Mouse (Mus musculus): ENCODE measurements around the gene Med16. TPM values are rescaled to one million over a fixed set of nuclear protein-coding genes. Genes with fewer than 3 reads are reported as not detected.
A peak's percentile ranks its signal among the peaks of the same experiment; 100 is the strongest.

Gene Med16
- polyA plus RNA-seq, 1 experiment from 2014 or later, result 45.7 TPM

DNA sequence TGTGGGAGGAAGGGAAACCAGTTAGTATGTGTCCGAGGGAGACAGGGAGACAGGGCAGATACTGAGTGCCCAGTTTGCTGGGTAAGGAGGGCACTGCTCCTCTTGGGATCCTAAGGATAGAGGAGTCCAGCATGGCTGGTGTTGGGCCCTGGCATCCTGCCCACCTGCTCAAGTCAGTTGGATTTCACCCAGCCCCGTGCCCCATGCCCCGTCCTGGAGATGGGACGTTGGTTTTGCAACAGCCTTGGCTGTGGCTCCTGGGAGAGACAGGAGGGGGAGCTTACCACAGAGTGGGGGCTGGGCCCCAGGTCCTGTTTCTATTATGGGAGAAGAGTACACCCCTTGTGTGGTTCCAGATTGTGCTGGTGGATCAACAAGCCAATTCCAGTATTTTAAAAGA is 24.3 kb downstream of the Med16 start:
- no peak overlapping the region for H3K4me3 ChIP-seq (ENCODE audit: low read depth, low read length)
- DNase-seq (ENCODE audit: low spot score, missing footprints) (no peak), ATAC-seq (ENCODE audit: low FRiP score) (no peak)
- H3K4me2 ChIP-seq, result no peak overlapping the region
- H3K27ac ChIP-seq (ENCODE audit: low read depth, low read length), result no peak overlapping the region
- no peaks in the 10 kb centered on the region for H3K9me3 ChIP-seq (ENCODE audit: control insufficient read depth, low read length)
- H3K36me3 ChIP-seq (ENCODE audit: control insufficient read depth, insufficient read depth, low read length), result no peaks in the 10 kb centered on the region
- 69% methylated on average over 4 of the region's 4 CpGs for WGBS
- H3K9ac ChIP-seq (ENCODE audit: low read length), result no peak overlapping the region
- H3K4me1 ChIP-seq (ENCODE audit: control insufficient read depth, insufficient read depth, low read length), result peaks cover 4% of the 10 kb centered on the region; the same call in 1 of the 2 replicates
- H3K27me3 ChIP-seq (ENCODE audit: control insufficient read depth, insufficient read depth, low read length), result peaks cover 19% of the 10 kb centered on the region

DNA sequence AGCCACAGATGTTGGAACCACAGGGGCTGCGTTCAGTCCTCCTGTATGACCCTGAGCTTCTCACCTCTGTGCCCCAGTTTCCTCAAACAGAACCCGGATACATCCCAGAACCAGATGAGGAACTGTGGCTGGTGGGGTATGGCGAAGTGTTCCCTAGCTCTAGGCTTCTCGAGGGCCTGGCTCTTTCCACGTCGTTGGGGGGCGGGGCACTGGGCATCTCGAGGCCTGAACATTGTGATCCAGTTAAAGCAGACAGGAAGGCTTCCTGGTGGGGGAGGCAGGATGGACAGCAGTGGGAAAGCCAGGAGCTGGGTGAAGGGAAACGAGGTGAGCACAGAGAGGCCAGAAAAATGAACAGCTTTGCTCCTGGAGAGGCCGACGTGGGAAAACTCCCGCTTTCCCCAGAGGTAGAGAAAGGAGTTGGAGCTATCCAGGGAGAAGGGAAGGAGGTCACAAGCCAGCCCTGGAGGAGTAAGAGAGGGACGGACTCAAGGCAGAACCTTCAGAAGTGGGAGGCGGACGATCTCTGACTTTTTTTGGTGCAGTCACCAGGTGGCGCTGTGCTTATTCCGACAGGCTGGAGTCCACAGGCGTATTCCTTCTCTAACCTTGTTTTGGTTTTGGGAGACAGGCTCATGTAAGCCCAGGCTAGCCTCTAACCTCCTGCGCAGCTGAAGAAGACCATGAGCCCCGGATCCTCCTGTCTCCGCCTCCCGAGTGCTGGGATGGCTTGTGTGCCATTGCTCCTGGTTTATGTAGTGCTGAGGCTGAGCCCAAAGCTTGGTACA is 25.2 kb downstream of the Med16 start:
- peaks cover 4% of the 10 kb centered on the region; the same call in 1 of the 2 replicates for H3K4me1 ChIP-seq (ENCODE audit: control insufficient read depth, insufficient read depth, low read length)
- ATAC-seq (ENCODE audit: low FRiP score) (peak; percentile 47), DNase-seq (ENCODE audit: low spot score, missing footprints) (peak; percentile 98)
- no peak overlapping the region for H3K27ac ChIP-seq (ENCODE audit: low read depth, low read length)
- 15% methylated on average over 22 of the region's 22 CpGs for WGBS
- no peaks in the 10 kb centered on the region for H3K9me3 ChIP-seq (ENCODE audit: control insufficient read depth, low read length)
- no peak overlapping the region for H3K4me3 ChIP-seq (ENCODE audit: low read depth, low read length)
- no peaks in the 10 kb centered on the region for H3K36me3 ChIP-seq (ENCODE audit: control insufficient read depth, insufficient read depth, low read length)
- H3K9ac ChIP-seq (ENCODE audit: low read length), result no peak overlapping the region
- no peak overlapping the region for H3K4me2 ChIP-seq
- peaks cover 19% of the 10 kb centered on the region for H3K27me3 ChIP-seq (ENCODE audit: control insufficient read depth, insufficient read depth, low read length)

DNA sequence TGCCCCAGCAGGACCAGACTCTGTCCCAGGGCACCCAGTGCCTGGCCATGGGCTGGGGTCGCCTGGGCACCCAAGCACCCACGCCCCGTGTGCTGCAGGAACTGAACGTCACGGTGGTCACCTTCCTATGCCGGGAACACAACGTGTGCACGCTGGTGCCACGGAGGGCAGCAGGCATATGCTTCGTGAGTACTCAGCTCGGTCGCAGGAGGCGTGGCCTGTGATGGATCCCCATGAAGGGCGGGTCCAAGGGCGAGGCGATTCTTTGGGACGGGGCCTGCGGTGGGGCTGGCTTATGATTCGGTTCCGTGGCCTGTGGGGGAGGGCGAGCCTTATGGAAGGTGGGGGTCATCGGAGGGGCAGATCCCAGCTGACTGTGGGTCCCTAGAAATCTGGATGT is 26.7 kb downstream of the Med16 start:
- Histone ChIP-seq H3K9ac (ENCODE audit: low read length) (0 out of 2 replicates have a peak overlapping the region, but pooled peaks have one; percentile 34), H3K27me3 (ENCODE audit: control insufficient read depth, insufficient read depth, low read length) (peaks cover 19% of the 10 kb centered on the region), H3K4me1 (ENCODE audit: control insufficient read depth, insufficient read depth, low read length) (peaks cover 4% of the 10 kb centered on the region; the same call in 1 of the 2 replicates), H3K9me3 (ENCODE audit: control insufficient read depth, low read length) (no peaks in the 10 kb centered on the region), H3K4me2 (peak overlapping the region; percentile 15; the same call in 1 of the 2 replicates), H3K36me3 (ENCODE audit: control insufficient read depth, insufficient read depth, low read length) (no peaks in the 10 kb centered on the region), H3K4me3 (ENCODE audit: low read depth, low read length) (0 out of 2 replicates have a peak overlapping the region, but pooled peaks have one; percentile 5), H3K27ac (ENCODE audit: low read depth, low read length) (no peak overlapping the region)
- ATAC-seq (ENCODE audit: low FRiP score), result peak; percentile 49; the same call in 1 of the 2 replicates
- 6% methylated on average over 22 of the region's 22 CpGs for WGBS
- DNase-seq (ENCODE audit: low spot score, missing footprints), result no peak

- H3K36me3 ChIP-seq (ENCODE audit: control insufficient read depth, insufficient read depth, low read length), result no peaks in the 10 kb centered on the region
- H3K9me3 ChIP-seq (ENCODE audit: control insufficient read depth, low read length), result no peaks in the 10 kb centered on the region
- H3K9ac ChIP-seq (ENCODE audit: low read length), result no peak overlapping the region
- WGBS, result 20% methylated on average over 9 of the region's 9 CpGs
- no peak overlapping the region for H3K27ac ChIP-seq (ENCODE audit: low read depth, low read length)
- no peak overlapping the region for H3K4me3 ChIP-seq (ENCODE audit: low read depth, low read length)
- no peak for ATAC-seq (ENCODE audit: low FRiP score)
- H3K4me1 ChIP-seq (ENCODE audit: control insufficient read depth, insufficient read depth, low read length), result peaks cover 4% of the 10 kb centered on the region; the same call in 1 of the 2 replicates
- peaks cover 19% of the 10 kb centered on the region for H3K27me3 ChIP-seq (ENCODE audit: control insufficient read depth, insufficient read depth, low read length)
- no peak overlapping the region for H3K4me2 ChIP-seq
- no peak for DNase-seq (ENCODE audit: low spot score, missing footprints)
Observed at GRCm38 (mm10) chr10:79880721-79881120, 28.0 kb downstream of the Med16 start.

DNA sequence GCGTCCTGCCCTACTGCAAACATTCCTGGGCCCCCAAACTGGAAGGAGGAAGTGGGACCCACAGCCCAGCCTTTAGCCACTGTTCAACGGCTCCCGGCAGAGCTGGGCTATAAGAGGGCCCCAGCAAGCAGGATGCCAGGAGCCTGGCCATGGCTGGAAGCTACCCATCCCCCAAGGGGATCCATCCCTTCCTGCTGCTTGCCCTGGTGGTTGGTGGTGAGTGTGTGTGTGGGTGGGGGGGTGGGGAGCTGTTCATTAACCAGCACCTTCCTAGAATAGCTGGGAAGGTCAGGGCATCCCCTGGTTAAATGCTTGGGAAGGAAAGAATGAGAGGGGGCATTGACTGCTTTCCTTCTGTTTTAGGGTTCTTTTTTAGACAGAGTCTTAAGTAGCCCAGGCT is 29.2 kb downstream of the Med16 start:
- ATAC-seq (ENCODE audit: low FRiP score), result no peak
- Histone ChIP-seq H3K27ac (ENCODE audit: low read depth, low read length) (no peak overlapping the region), H3K9ac (ENCODE audit: low read length) (no peak overlapping the region), H3K4me3 (ENCODE audit: low read depth, low read length) (no peak overlapping the region), H3K4me1 (ENCODE audit: control insufficient read depth, insufficient read depth, low read length) (peaks cover 11% of the 10 kb centered on the region), H3K9me3 (ENCODE audit: control insufficient read depth, low read length) (no peaks in the 10 kb centered on the region), H3K36me3 (ENCODE audit: control insufficient read depth, insufficient read depth, low read length) (no peaks in the 10 kb centered on the region), H3K4me2 (no peak overlapping the region), H3K27me3 (ENCODE audit: control insufficient read depth, insufficient read depth, low read length) (peaks cover 19% of the 10 kb centered on the region)
- WGBS, result 48% methylated on average over 3 of the region's 3 CpGs
- DNase-seq (ENCODE audit: low spot score, missing footprints), result no peak

DNA sequence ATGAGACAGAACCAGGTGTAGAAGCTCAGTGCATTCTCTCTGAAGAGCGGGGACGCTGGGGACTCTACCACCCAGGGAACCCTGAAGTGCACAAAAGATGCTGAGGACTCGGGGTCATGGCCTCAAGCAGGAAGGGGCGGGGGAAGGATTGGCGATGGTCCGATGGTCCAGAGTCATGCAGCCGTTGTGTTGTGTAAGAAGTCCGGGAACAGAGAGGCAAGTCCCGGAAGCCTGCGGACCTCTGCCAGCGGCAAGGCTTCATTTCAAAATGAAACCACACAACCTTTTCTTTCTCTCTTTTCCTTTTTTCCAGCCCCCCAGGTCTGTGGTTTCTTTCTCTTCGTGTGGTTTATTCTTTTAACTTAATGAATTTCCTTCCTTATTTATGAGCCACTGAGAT is 31.0 kb downstream of the Med16 start:
- H3K4me2 ChIP-seq, result no peak overlapping the region
- H3K27me3 ChIP-seq (ENCODE audit: control insufficient read depth, insufficient read depth, low read length), result peaks cover 13% of the 10 kb centered on the region
- H3K27ac ChIP-seq (ENCODE audit: low read depth, low read length), result no peak overlapping the region
- no peak overlapping the region for H3K9ac ChIP-seq (ENCODE audit: low read length)
- WGBS, result 40% methylated on average over 12 of the region's 12 CpGs
- ATAC-seq (ENCODE audit: low FRiP score) (no peak), DNase-seq (ENCODE audit: low spot score, missing footprints) (no peak)
- H3K4me1 ChIP-seq (ENCODE audit: control insufficient read depth, insufficient read depth, low read length), result peaks cover 13% of the 10 kb centered on the region
- H3K36me3 ChIP-seq (ENCODE audit: control insufficient read depth, insufficient read depth, low read length), result 0 out of 2 replicates have a peak, but pooled peaks cover 2% of the 10 kb centered on the region
- H3K4me3 ChIP-seq (ENCODE audit: low read depth, low read length), result no peak overlapping the region
- H3K9me3 ChIP-seq (ENCODE audit: control insufficient read depth, low read length), result no peaks in the 10 kb centered on the region

DNA sequence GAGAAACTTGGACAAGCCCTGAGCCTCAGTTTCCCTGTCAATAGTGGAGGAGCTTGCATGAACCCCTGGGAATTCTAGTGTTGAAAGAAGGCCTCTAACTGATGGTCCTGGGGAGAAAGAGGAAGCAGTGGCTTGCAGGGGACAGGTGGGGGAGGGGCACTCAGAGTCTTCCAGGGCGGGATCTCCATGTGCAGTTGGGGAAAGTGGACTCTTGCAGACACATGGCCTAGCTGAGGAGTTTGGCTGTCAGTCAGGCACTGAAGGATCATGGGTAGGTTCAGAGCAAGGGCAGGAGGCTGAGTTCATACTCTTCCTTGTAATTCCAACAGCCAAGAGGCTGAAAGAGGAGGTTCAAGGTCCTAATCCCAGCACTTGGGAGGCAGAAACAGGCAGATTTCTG is 31.5 kb downstream of the Med16 start:
- H3K4me2 ChIP-seq, result no peak overlapping the region
- H3K9me3 ChIP-seq (ENCODE audit: control insufficient read depth, low read length), result no peaks in the 10 kb centered on the region
- H3K36me3 ChIP-seq (ENCODE audit: control insufficient read depth, insufficient read depth, low read length), result 0 out of 2 replicates have a peak, but pooled peaks cover 2% of the 10 kb centered on the region
- peaks cover 8% of the 10 kb centered on the region for H3K27me3 ChIP-seq (ENCODE audit: control insufficient read depth, insufficient read depth, low read length)
- no peak overlapping the region for H3K27ac ChIP-seq (ENCODE audit: low read depth, low read length)
- no peak overlapping the region for H3K4me3 ChIP-seq (ENCODE audit: low read depth, low read length)
- no peak for ATAC-seq (ENCODE audit: low FRiP score)
- no peak for DNase-seq (ENCODE audit: low spot score, missing footprints)
- peaks cover 17% of the 10 kb centered on the region for H3K4me1 ChIP-seq (ENCODE audit: control insufficient read depth, insufficient read depth, low read length)
- no peak overlapping the region for H3K9ac ChIP-seq (ENCODE audit: low read length)
- WGBS, result 37% methylated on average over 1 of the region's 1 CpGs

- under 1% methylated on average over 48 of the region's 57 CpGs for WGBS
- H3K4me1 ChIP-seq (ENCODE audit: control insufficient read depth, insufficient read depth, low read length), result peaks cover 13% of the 10 kb centered on the region
- no peaks in the 10 kb centered on the region for H3K27me3 ChIP-seq (ENCODE audit: control insufficient read depth, insufficient read depth, low read length)
- peak within 1 kb of the TSS; percentile 80 for H3K4me3 ChIP-seq (ENCODE audit: low read depth, low read length)
- peak within 1 kb of the TSS; percentile 96 for H3K9ac ChIP-seq (ENCODE audit: low read length)
- peak within 1 kb of the TSS; percentile 87 for H3K27ac ChIP-seq (ENCODE audit: low read depth, low read length)
- H3K4me2 ChIP-seq, result peak within 1 kb of the TSS; percentile 80
- ATAC-seq (ENCODE audit: low FRiP score) (peak; percentile 92), DNase-seq (ENCODE audit: low spot score, missing footprints) (peak; percentile 98)
- H3K9me3 ChIP-seq (ENCODE audit: control insufficient read depth, low read length), result no peaks in the 10 kb centered on the region
- peaks cover 12% of the 10 kb centered on the region for H3K36me3 ChIP-seq (ENCODE audit: control insufficient read depth, insufficient read depth, low read length)
Observed at GRCm38 (mm10) chr10:79874290-79874862, 34.3 kb downstream of the Med16 start, which contains the start of the genes Prtn3 and Plppr3. Gene Prtn3 (plus strand): TSS chr10:79874476. Gene Plppr3 (minus strand): TSS chr10:79874634.

Measured in midbrain, embryonic 11.5 days (tissue).